Mouse (Mus musculus) myocyte (in vitro differentiated cells): ENCODE measurements around the gene Gm13287. TPM values are rescaled to one million over a fixed set of nuclear protein-coding genes. Genes with fewer than 3 reads are reported as not detected.

Source experiments
- H3K27me3 ChIP-seq: one replicate; pipeline ENCODE4 v1.6.1; 2011; ENCODE audit not compliant: control insufficient read depth, insufficient read depth, insufficient read length
- H3K36me3 ChIP-seq: one replicate; pipeline ENCODE4 v1.6.1; 2011; ENCODE audit not compliant: control insufficient read depth, insufficient read depth
- H3K4me2 ChIP-seq: one replicate; pipeline ENCODE4 v1.6.1; 2011; ENCODE audit warnings: low read depth, control low read depth
- H3K4me3 ChIP-seq: one replicate; pipeline ENCODE4 v1.5.1; 2011; ENCODE audit warnings: mild to moderate bottlenecking, control low read depth, moderate library complexity
- H3K79me2 ChIP-seq: one replicate; pipeline ENCODE4 v1.6.1; 2011; ENCODE audit not compliant: control insufficient read depth, insufficient read depth
- H3ac ChIP-seq: one replicate; pipeline ENCODE4 v1.6.1; 2011; ENCODE audit not compliant: control insufficient read depth, insufficient read length
- CEBPB ChIP-seq: IDR thresholded peaks from 2 replicates; pipeline ENCODE4 v1.6.1; 2011; ENCODE audit warnings: mild to moderate bottlenecking, moderate library complexity; ENCODE audit not compliant: poor library complexity, insufficient read depth, severe bottlenecking
- E2F4 ChIP-seq: IDR thresholded peaks from one replicate; pipeline ENCODE4 v1.6.1; 2011; ENCODE audit warnings: mild to moderate bottlenecking, control low read depth, moderate library complexity; ENCODE audit not compliant: insufficient read depth
- MAX ChIP-seq: IDR thresholded peaks from one replicate; pipeline ENCODE4 v1.6.1; 2011; ENCODE audit warnings: low read depth, mild to moderate bottlenecking, control low read depth
- MYOD1 ChIP-seq, 3 experiments: IDR thresholded peaks; one replicate each; pipeline ENCODE4 v1.6.1; 2011; ENCODE audit warnings: control low read depth in 2 of 3, low read depth in 2 of 3, mild to moderate bottlenecking in 2 of 3, moderate library complexity in 1 of 3; ENCODE audit not compliant: insufficient read length in 2 of 3, control insufficient read depth in 1 of 3
- MYOG ChIP-seq, 3 experiments: IDR thresholded peaks; one replicate each; pipeline ENCODE4 v1.6.1; 2011; ENCODE audit warnings: control low read depth in 2 of 3, low read depth in 2 of 3, mild to moderate bottlenecking in 2 of 3; ENCODE audit not compliant: insufficient read length in 2 of 3, control insufficient read depth in 1 of 3, insufficient read depth in 1 of 3
- POLR2A ChIP-seq: IDR thresholded peaks from one replicate; pipeline ENCODE4 v1.6.1; 2011; ENCODE audit warnings: low read depth, mild to moderate bottlenecking, control low read depth, moderate library complexity; ENCODE audit not compliant: insufficient read length
- POLR2AphosphoS2 ChIP-seq: IDR thresholded peaks from one replicate; pipeline ENCODE4 v1.6.1; 2011; ENCODE audit warnings: low read depth, control low read depth; ENCODE audit not compliant: insufficient read length
- REST ChIP-seq: IDR thresholded peaks from one replicate; pipeline ENCODE4 v1.6.1; 2011; ENCODE audit warnings: mild to moderate bottlenecking, control low read depth, moderate library complexity; ENCODE audit not compliant: insufficient read depth, insufficient read length
- SRF ChIP-seq: IDR thresholded peaks from one replicate; pipeline ENCODE4 v1.6.1; 2011; ENCODE audit warnings: low read depth; ENCODE audit not compliant: control insufficient read depth, insufficient read length
- TCF12 ChIP-seq: IDR thresholded peaks from one replicate; pipeline ENCODE4 v1.6.1; 2011; ENCODE audit warnings: mild to moderate bottlenecking, control low read depth; ENCODE audit not compliant: poor library complexity, insufficient read depth, severe bottlenecking
- TCF3 ChIP-seq: IDR thresholded peaks from one replicate; pipeline ENCODE4 v1.6.1; 2011; ENCODE audit warnings: low read depth, control low read depth; ENCODE audit not compliant: insufficient read length
- USF1 ChIP-seq: IDR thresholded peaks from one replicate; pipeline ENCODE4 v1.6.1; 2011; ENCODE audit warnings: low read depth, mild to moderate bottlenecking, control low read depth, moderate library complexity
- polyA plus RNA-seq: library from polyadenylated mRNA; unstranded; fragments of >200 nt; fragmentation: generic; extraction: Trizol; gene quantifications from one replicate; pipeline ENCODE4 v1.2.1, GENCODE M21; 2012; ENCODE audit warnings: missing spikeins

Gene Gm13287
- polyA plus RNA-seq, 1 experiment, result 0.35 TPM

GRCm38 (mm10) chr4:88838828-88839227 is 35.8 kb downstream of the Gm13287 start:
- no peak overlapping the region for H3ac ChIP-seq

GRCm38 (mm10) chr4:88840058-88840457 is 37.0 kb downstream of the Gm13287 start:
- peaks cover 14% of the 10 kb centered on the region for H3K27me3 ChIP-seq
- no peak overlapping the region for H3K4me3 ChIP-seq
- no peaks in the 10 kb centered on the region for H3K36me3 ChIP-seq
- TF ChIP-seq TCF12 (no peak), MYOD1 (IDR thresholded peaks at IDR 0.05; ENCODE audit: control insufficient read depth in 1 of 3, insufficient read length in 2 of 3, low read depth in 2 of 3) (no peak), MAX (no peak), TCF3 (no peak), REST (no peak), E2F4 (no peak)
- H3ac ChIP-seq, result no peak overlapping the region
- H3K79me2 ChIP-seq, result no peaks in the 10 kb centered on the region
- H3K4me2 ChIP-seq, result no peak overlapping the region

More at GRCm38 (mm10) chr4:88838828-88839227, 35.8 kb downstream of the Gm13287 start:
- Histone ChIP-seq H3K4me3 (no peak overlapping the region), H3K36me3 (no peaks in the 10 kb centered on the region), H3K4me2 (no peak overlapping the region), H3K27me3 (peaks cover 14% of the 10 kb centered on the region), H3K79me2 (no peaks in the 10 kb centered on the region)
- no peak for TF ChIP-seq MAX

GRCm38 (mm10) chr4:88841438-88841911 is 38.4 kb downstream of the Gm13287 start, which contains the start of gene Ifna4:
Gene Ifna4, plus strand, starts transcription at chr4:88841861.
- Histone ChIP-seq H3K36me3 (no peaks in the 10 kb centered on the region), H3K79me2 (no peaks in the 10 kb centered on the region), H3K4me3 (no peak within 1 kb of the TSS), H3K4me2 (no peak within 1 kb of the TSS), H3K27me3 (peaks cover 9% of the 10 kb centered on the region), H3ac (no peak within 1 kb of the TSS)
- TF ChIP-seq TCF3 (no peak), TCF12 (no peak), MYOD1 (IDR thresholded peaks at IDR 0.05; ENCODE audit: control insufficient read depth in 1 of 3, insufficient read length in 2 of 3, low read depth in 2 of 3) (no peak), POLR2A (no peak), POLR2AphosphoS2 (no peak), E2F4 (no peak), SRF (no peak), CEBPB (no peak), USF1 (no peak), REST (no peak), MYOG (IDR thresholded peaks at IDR 0.05; ENCODE audit: control insufficient read depth in 1 of 3, insufficient read depth in 1 of 3, insufficient read length in 2 of 3, low read depth in 2 of 3) (no peak), MAX (no peak)

GRCm38 (mm10) chr4:88845334-88845733 is 42.3 kb downstream of the Gm13287 start:
- Histone ChIP-seq H3K79me2 (no peaks in the 10 kb centered on the region), H3ac (no peak overlapping the region), H3K4me3 (no peak overlapping the region), H3K27me3 (peaks cover 13% of the 10 kb centered on the region), H3K36me3 (no peaks in the 10 kb centered on the region), H3K4me2 (no peak overlapping the region)
- no peak for TF ChIP-seq E2F4
- TF ChIP-seq SRF, result no peak
- no peak for TF ChIP-seq MYOD1 (IDR thresholded peaks at IDR 0.05; ENCODE audit: control insufficient read depth in 1 of 3, insufficient read length in 2 of 3, low read depth in 2 of 3)
- TF ChIP-seq CEBPB, result no peak
- TF ChIP-seq TCF3, result no peak
- TF ChIP-seq POLR2A, result no peak
- no peak for TF ChIP-seq MAX
- no peak for TF ChIP-seq USF1
- no peak for TF ChIP-seq POLR2AphosphoS2
- no peak for TF ChIP-seq REST
- no peak for TF ChIP-seq TCF12
- no peak for TF ChIP-seq MYOG (IDR thresholded peaks at IDR 0.05; ENCODE audit: control insufficient read depth in 1 of 3, insufficient read depth in 1 of 3, insufficient read length in 2 of 3, low read depth in 2 of 3)

DNA sequence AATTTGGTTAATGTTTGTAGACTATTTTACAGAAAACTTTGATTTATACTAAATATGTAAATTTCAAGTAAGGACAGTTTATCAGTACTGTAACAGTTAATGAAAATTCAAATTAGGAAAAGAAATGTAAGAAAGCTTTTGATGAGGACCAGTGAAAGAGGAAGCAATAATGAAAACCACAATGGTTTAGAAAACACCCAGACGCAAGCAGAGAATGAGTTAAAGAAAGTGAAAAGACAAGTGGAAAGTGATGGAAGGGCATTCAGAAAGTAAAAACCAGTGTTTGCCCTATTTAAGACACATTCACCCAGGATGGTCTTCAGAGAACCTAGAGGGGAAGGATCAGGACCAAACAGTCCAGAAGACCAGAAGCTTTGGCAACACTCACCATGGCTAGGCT is 46.6 kb downstream of the Gm13287 start, which contains the start of gene Ifna1:
Gene Ifna1 (plus strand): TSS at position 390 of the 400 bp plus-strand sequence.
- Histone ChIP-seq H3ac (no peak within 1 kb of the TSS), H3K36me3 (no peaks in the 10 kb centered on the region), H3K27me3 (peaks cover 17% of the 10 kb centered on the region), H3K4me3 (no peak within 1 kb of the TSS), H3K79me2 (no peaks in the 10 kb centered on the region), H3K4me2 (no peak within 1 kb of the TSS)
- TF ChIP-seq REST (no peak), USF1 (no peak), POLR2A (no peak), TCF12 (no peak), MAX (no peak), POLR2AphosphoS2 (no peak), CEBPB (no peak), E2F4 (no peak), SRF (no peak), MYOG (IDR thresholded peaks at IDR 0.05; ENCODE audit: control insufficient read depth in 1 of 3, insufficient read depth in 1 of 3, insufficient read length in 2 of 3, low read depth in 2 of 3) (no peak), TCF3 (no peak)
